Mouse (Mus musculus): ENCODE data around the gene Agap1. TPM values are rescaled to one million over a fixed set of nuclear protein-coding genes. Genes with fewer than 3 reads are reported as not detected.

The Agap1 gene
- polyA plus RNA-seq, 1 experiment from 2014 or later = 8.5 TPM

GRCm38 (mm10) chr1:89543312-89543711 lies 88.7 kb downstream of the Agap1 start:
- no peaks in the 10 kb centered on the region for H3K27me3 ChIP-seq (ENCODE audit: insufficient read depth, low read length)
- H3K9me3 ChIP-seq (replicated peaks; ENCODE audit: low read length) = no peaks in the 10 kb centered on the region
- no peaks in the 10 kb centered on the region for H3K36me3 ChIP-seq (ENCODE audit: insufficient read depth, low read length)
- no peak overlapping the region for H3K4me2 ChIP-seq (ENCODE audit: low read length)
- no peak overlapping the region for H3K9ac ChIP-seq (ENCODE audit: low read depth, low read length)
- ATAC-seq (replicated peaks; ENCODE audit: low FRiP score, low read depth) = no peak
- no peak for DNase-seq (ENCODE audit: low spot score)
- no peak overlapping the region for H3K27ac ChIP-seq
- TF ChIP-seq CTCF (IDR thresholded peaks at IDR 0.05; ENCODE audit: low read depth) = no peak
- 73% methylated on average over 6 of the region's 6 CpGs for WGBS
- no peak overlapping the region for H3K4me3 ChIP-seq (replicated peaks; ENCODE audit: low read depth, low read length)
- peaks cover 29% of the 10 kb centered on the region for H3K4me1 ChIP-seq (replicated peaks; ENCODE audit: insufficient read depth, low read length)

GRCm38 (mm10) chr1:89544094-89544493 lies 89.5 kb downstream of the Agap1 start:
- no peak for TF ChIP-seq CTCF (IDR thresholded peaks at IDR 0.05; ENCODE audit: low read depth)
- H3K4me2 ChIP-seq (ENCODE audit: low read length) = no peak overlapping the region
- H3K4me3 ChIP-seq (replicated peaks; ENCODE audit: low read depth, low read length) = no peak overlapping the region
- ATAC-seq (replicated peaks; ENCODE audit: low FRiP score, low read depth) = no peak
- no peaks in the 10 kb centered on the region for H3K9me3 ChIP-seq (replicated peaks; ENCODE audit: low read length)
- no peaks in the 10 kb centered on the region for H3K27me3 ChIP-seq (ENCODE audit: insufficient read depth, low read length)
- no peaks in the 10 kb centered on the region for H3K36me3 ChIP-seq (ENCODE audit: insufficient read depth, low read length)
- H3K9ac ChIP-seq (ENCODE audit: low read depth, low read length) = no peak overlapping the region
- peaks cover 24% of the 10 kb centered on the region for H3K4me1 ChIP-seq (replicated peaks; ENCODE audit: insufficient read depth, low read length)
- no peak overlapping the region for H3K27ac ChIP-seq
- no peak for DNase-seq (ENCODE audit: low spot score)
- 86% methylated on average over 4 of the region's 4 CpGs for WGBS

DNA sequence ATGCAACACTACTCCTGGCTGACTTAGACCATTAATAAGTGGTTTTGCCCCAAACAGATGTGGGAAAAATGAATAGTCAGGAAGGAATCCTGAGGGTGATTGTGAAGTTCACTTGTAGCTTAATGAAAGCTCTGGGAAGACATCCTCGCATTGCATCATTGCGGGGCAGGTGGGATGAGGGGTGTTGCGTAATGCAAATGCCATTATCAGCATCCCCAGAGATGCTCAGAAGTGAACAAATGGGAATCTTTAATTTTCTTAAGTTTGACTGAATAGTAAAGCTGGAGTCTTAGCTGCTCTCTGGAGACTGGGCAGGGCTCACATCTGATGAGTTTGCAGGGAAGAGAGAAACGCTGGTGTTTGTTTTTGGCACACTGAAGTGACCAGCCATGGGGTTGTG lies 90.5 kb downstream of the Agap1 start:
- no peaks in the 10 kb centered on the region for H3K36me3 ChIP-seq (ENCODE audit: insufficient read depth, low read length)
- no peak overlapping the region for H3K9ac ChIP-seq (ENCODE audit: low read depth, low read length)
- H3K4me3 ChIP-seq (replicated peaks; ENCODE audit: low read depth, low read length) = no peak overlapping the region
- no peak for TF ChIP-seq CTCF (IDR thresholded peaks at IDR 0.05; ENCODE audit: low read depth)
- H3K4me2 ChIP-seq (ENCODE audit: low read length) = no peak overlapping the region
- no peaks in the 10 kb centered on the region for H3K9me3 ChIP-seq (replicated peaks; ENCODE audit: low read length)
- no peak for ATAC-seq (replicated peaks; ENCODE audit: low FRiP score, low read depth)
- no peak overlapping the region for H3K27ac ChIP-seq
- H3K27me3 ChIP-seq (ENCODE audit: insufficient read depth, low read length) = no peaks in the 10 kb centered on the region
- no peak for DNase-seq (ENCODE audit: low spot score)
- peaks cover 23% of the 10 kb centered on the region for H3K4me1 ChIP-seq (replicated peaks; ENCODE audit: insufficient read depth, low read length)
- WGBS = 75% methylated on average over 4 of the region's 4 CpGs

DNA sequence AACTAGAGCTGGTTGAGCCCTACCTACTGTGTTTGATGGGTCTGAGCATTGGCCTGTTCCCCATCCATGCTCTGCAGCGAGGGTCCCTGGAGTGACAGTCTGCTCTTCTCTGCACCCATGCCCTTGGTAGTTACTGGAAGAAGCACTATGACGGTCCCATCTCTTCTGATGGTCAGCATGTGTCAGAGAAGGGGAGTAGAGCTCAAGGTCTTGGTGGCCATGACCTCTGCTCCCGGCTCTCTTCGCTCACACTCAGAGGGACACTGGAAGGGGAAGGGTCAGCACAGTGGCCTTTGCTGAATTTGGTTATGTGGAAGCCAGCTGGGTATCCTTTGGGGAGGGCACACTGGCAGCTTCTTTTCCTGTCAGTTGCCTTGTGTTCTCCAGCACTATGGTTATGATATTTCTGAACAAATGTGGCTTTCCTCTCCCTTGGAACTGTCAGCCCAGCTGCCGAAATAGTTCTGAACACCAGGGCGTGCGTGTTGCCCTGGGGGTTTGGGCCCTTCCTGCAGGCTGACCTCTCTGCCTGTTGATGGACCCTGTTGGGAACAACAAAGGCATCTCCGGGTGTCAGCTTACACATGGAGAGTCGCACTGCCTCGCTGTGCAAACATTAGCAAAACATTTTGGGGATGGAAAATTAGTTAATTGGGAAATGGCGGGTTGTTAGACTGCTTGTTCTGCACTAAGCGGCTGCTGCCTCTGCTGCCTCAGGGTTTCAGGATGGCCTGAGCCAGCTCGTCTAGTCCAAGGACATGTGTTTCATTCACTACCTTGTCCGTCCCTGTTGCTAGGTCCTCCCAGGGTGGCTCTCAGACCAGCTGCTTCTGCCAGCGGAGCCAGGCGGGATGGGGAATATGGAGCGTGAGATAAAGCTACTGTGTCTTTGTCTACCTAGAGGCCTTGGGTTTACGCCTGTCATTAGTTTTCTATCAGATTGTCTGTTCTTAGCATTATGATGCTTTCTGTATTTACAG lies 93.2 kb downstream of the Agap1 start:
- no peak for TF ChIP-seq CTCF (IDR thresholded peaks at IDR 0.05; ENCODE audit: low read depth)
- Histone ChIP-seq H3K4me2 (ENCODE audit: low read length) (no peak overlapping the region), H3K4me3 (replicated peaks; ENCODE audit: low read depth, low read length) (no peak overlapping the region), H3K27me3 (ENCODE audit: insufficient read depth, low read length) (no peaks in the 10 kb centered on the region), H3K9ac (ENCODE audit: low read depth, low read length) (no peak overlapping the region), H3K27ac (no peak overlapping the region), H3K4me1 (replicated peaks; ENCODE audit: insufficient read depth, low read length) (peaks cover 19% of the 10 kb centered on the region), H3K9me3 (replicated peaks; ENCODE audit: low read length) (no peaks in the 10 kb centered on the region), H3K36me3 (ENCODE audit: insufficient read depth, low read length) (no peaks in the 10 kb centered on the region)
- DNase-seq (ENCODE audit: low spot score) = no peak
- ATAC-seq (replicated peaks; ENCODE audit: low FRiP score, low read depth) = no peak
- WGBS = 55% methylated on average over 18 of the region's 18 CpGs

- Histone ChIP-seq H3K9me3 (replicated peaks; ENCODE audit: low read length) (no peaks in the 10 kb centered on the region), H3K36me3 (ENCODE audit: insufficient read depth, low read length) (no peaks in the 10 kb centered on the region), H3K4me3 (replicated peaks; ENCODE audit: low read depth, low read length) (no peak overlapping the region), H3K4me2 (ENCODE audit: low read length) (no peak overlapping the region), H3K9ac (ENCODE audit: low read depth, low read length) (no peak overlapping the region), H3K27ac (no peak overlapping the region), H3K4me1 (replicated peaks; ENCODE audit: insufficient read depth, low read length) (peaks cover 22% of the 10 kb centered on the region), H3K27me3 (ENCODE audit: insufficient read depth, low read length) (no peaks in the 10 kb centered on the region)
- DNase-seq (ENCODE audit: low spot score) (no peak), ATAC-seq (replicated peaks; ENCODE audit: low FRiP score, low read depth) (no peak)
- no peak for TF ChIP-seq CTCF (IDR thresholded peaks at IDR 0.05; ENCODE audit: low read depth)
- 67% methylated on average over 25 of the region's 25 CpGs for WGBS
These were observed 95.7 kb downstream of the Agap1 start for GRCm38 (mm10) chr1:89550061-89550869.

GRCm38 (mm10) chr1:89552470-89552869 lies 97.9 kb downstream of the Agap1 start:
- Histone ChIP-seq H3K9me3 (replicated peaks; ENCODE audit: low read length) (no peaks in the 10 kb centered on the region), H3K27me3 (ENCODE audit: insufficient read depth, low read length) (no peaks in the 10 kb centered on the region), H3K4me1 (replicated peaks; ENCODE audit: insufficient read depth, low read length) (peaks cover 32% of the 10 kb centered on the region), H3K4me2 (ENCODE audit: low read length) (no peak overlapping the region), H3K27ac (no peak overlapping the region), H3K36me3 (ENCODE audit: insufficient read depth, low read length) (no peaks in the 10 kb centered on the region), H3K9ac (ENCODE audit: low read depth, low read length) (no peak overlapping the region), H3K4me3 (replicated peaks; ENCODE audit: low read depth, low read length) (no peak overlapping the region)
- no peak for ATAC-seq (replicated peaks; ENCODE audit: low FRiP score, low read depth)
- DNase-seq (ENCODE audit: low spot score) = no peak
- no peak for TF ChIP-seq CTCF (IDR thresholded peaks at IDR 0.05; ENCODE audit: low read depth)
- 87% methylated on average over 1 of the region's 1 CpGs for WGBS

Measured in kidney, postnatal 0 days (tissue).